Mouse (Mus musculus): ENCODE measurements around the gene Kmt2c. TPM values are rescaled to one million over a fixed set of nuclear protein-coding genes. Genes with fewer than 3 reads are reported as not detected.

The Kmt2c gene
- polyA plus RNA-seq, 1 experiment: 28.5 TPM

DNA sequence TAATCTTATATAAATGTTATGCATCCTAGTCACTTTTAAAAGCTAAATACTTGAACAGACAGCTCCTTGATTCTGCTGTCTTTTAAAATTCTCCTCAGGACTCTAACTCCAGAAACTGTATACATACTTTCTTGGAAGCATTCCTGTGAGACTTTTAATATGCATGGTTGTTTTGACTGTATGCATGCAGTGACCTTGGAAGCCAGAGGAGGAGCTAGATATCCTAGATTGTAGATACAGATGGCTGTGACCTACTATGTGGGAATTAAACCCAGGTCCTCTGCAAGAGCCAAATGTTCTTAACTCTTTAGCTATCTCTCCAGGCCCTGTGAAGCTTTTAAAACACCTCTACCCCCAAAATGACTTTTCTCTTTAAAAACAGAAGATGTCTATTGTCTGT is 83.2 kb downstream of the Kmt2c start:
- no peak overlapping the region for H3K27ac ChIP-seq (ENCODE audit: control insufficient read depth, insufficient read depth, low read depth, low read length, poor library complexity)
- H3K4me1 ChIP-seq (ENCODE audit: control insufficient read depth, insufficient read depth, low read length): no peaks in the 10 kb centered on the region
- no peak overlapping the region for H3K4me3 ChIP-seq (replicated peaks; ENCODE audit: control insufficient read depth, low read depth, low read length)
- TF ChIP-seq POLR2A (IDR thresholded peaks at IDR 0.05; ENCODE audit: borderline replicate concordance, control insufficient read depth, low read depth, low read length) (no peak), CTCF (IDR thresholded peaks at IDR 0.05; ENCODE audit: control insufficient read depth, insufficient read depth, low read length) (no peak)

DNA sequence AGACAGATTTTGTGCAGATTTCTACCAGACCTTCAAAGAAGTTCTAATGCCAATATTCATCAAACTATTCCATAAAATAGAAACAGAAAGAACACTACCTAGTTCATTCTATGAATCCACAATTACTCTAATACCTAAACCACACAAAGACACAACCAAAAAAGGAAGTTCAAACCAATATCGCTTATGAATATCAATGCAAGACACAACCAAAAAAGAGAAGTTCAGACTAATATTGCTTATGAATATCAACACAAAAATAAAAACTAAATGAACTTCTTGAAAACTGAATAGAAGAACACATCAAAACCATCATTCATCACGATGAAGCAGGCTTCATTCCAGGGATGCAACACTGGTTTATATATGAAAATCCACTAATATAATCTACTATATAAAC is 101.9 kb downstream of the Kmt2c start:
- Histone ChIP-seq H3K4me1 (ENCODE audit: control insufficient read depth, insufficient read depth, low read length) (no peaks in the 10 kb centered on the region), H3K27ac (ENCODE audit: control insufficient read depth, insufficient read depth, low read depth, low read length, poor library complexity) (no peak overlapping the region), H3K4me3 (replicated peaks; ENCODE audit: control insufficient read depth, low read depth, low read length) (no peak overlapping the region)
- no peak for TF ChIP-seq CTCF (IDR thresholded peaks at IDR 0.05; ENCODE audit: control insufficient read depth, insufficient read depth, low read length)
- no peak for TF ChIP-seq POLR2A (IDR thresholded peaks at IDR 0.05; ENCODE audit: borderline replicate concordance, control insufficient read depth, low read depth, low read length)
- whole genome bisulfite sequencing: 70% methylated on average over 2 of the region's 2 CpGs

DNA sequence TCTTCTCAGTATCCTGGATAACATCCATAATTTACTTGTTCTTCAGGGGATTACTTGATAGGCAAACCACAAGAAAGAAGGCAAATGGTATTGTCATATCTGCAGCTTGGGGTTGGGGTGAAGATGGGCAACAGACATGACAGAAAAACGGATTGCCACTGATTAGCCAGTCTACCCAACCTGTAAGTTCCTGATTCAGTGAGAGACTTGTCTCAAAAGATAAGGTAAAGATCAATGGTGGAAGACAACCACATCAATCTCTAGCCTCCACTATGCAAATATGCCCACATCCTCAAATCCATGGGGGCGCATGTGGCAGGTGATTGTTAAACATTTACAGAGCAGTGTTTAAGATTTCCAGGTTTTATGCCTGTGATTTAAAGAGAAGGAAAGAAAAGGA is 105.9 kb downstream of the Kmt2c start:
- Histone ChIP-seq H3K4me1 (ENCODE audit: control insufficient read depth, insufficient read depth, low read length) (no peaks in the 10 kb centered on the region), H3K27ac (ENCODE audit: control insufficient read depth, insufficient read depth, low read depth, low read length, poor library complexity) (no peak overlapping the region), H3K4me3 (replicated peaks; ENCODE audit: control insufficient read depth, low read depth, low read length) (no peak overlapping the region)
- TF ChIP-seq CTCF (IDR thresholded peaks at IDR 0.05; ENCODE audit: control insufficient read depth, insufficient read depth, low read length) (no peak), POLR2A (IDR thresholded peaks at IDR 0.05; ENCODE audit: borderline replicate concordance, control insufficient read depth, low read depth, low read length) (no peak)
- WGBS: 70% methylated on average over 2 of the region's 2 CpGs

DNA sequence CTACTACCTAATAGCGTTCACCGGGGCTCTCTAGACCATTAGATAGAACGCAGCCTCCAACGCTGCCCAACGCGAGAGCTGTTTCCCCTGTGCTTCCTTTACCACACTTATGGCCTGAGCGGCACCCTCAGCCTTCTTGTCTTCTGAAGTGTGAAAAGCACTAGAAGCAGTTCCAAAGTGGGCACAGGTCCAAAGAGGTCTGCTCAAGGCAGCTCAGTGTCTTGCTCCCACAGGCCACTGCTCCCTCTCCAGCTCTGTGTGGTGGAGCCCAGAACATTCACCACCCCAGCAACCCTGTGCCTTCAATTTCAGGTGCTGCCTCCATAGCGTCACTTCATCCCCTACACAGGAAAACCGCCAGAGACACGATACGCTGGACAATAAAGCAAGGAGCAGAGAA is 115.0 kb downstream of the Kmt2c start:
- WGBS: 95% methylated on average over 11 of the region's 11 CpGs
- H3K4me1 ChIP-seq (ENCODE audit: control insufficient read depth, insufficient read depth, low read length): no peaks in the 10 kb centered on the region
- no peak for TF ChIP-seq POLR2A (IDR thresholded peaks at IDR 0.05; ENCODE audit: borderline replicate concordance, control insufficient read depth, low read depth, low read length)
- TF ChIP-seq CTCF (IDR thresholded peaks at IDR 0.05; ENCODE audit: control insufficient read depth, insufficient read depth, low read length): no peak
- no peak overlapping the region for H3K4me3 ChIP-seq (replicated peaks; ENCODE audit: control insufficient read depth, low read depth, low read length)
- no peak overlapping the region for H3K27ac ChIP-seq (ENCODE audit: control insufficient read depth, insufficient read depth, low read depth, low read length, poor library complexity)

DNA sequence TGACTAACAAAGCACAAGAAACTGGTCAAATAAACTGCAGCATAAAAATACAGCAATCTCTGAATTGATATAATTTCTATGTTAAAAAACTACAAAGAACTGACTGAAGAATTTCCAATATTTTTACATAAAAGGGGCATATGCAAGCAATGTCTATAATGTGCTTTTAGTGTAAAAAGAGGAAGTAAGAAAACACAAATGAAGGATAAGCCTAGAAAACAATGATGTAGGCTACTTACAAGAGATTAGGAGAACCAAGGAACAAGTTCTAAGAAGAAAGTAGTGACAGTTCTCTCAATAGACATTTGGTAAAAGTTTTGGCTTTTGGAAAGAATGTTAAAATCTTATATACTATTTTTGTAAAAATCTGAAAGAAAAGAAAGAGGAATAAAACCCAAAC is 119.4 kb downstream of the Kmt2c start:
- Histone ChIP-seq H3K4me3 (replicated peaks; ENCODE audit: control insufficient read depth, low read depth, low read length) (no peak overlapping the region), H3K4me1 (ENCODE audit: control insufficient read depth, insufficient read depth, low read length) (no peaks in the 10 kb centered on the region), H3K27ac (ENCODE audit: control insufficient read depth, insufficient read depth, low read depth, low read length, poor library complexity) (no peak overlapping the region)
- no peak for TF ChIP-seq POLR2A (IDR thresholded peaks at IDR 0.05; ENCODE audit: borderline replicate concordance, control insufficient read depth, low read depth, low read length)
- TF ChIP-seq CTCF (IDR thresholded peaks at IDR 0.05; ENCODE audit: control insufficient read depth, insufficient read depth, low read length): no peak

DNA sequence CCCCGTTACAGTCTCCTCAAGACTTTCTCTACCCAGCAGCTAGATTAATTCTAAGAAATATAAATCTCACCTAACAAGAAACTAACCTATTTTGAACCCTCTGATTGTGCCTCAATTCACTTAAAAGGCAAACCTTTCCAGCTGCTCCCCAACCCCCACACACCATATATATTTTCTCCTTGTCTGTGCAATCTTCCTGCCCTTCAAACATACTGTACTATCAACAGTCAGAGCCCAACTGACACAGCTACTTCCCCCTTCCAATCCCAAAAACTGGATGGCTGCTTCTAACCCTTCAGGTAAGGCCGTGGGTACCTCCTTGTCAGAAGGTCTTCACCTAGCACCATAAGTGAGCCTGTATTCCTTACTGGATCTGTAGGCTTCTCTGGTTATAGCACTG is 130.2 kb downstream of the Kmt2c start:
- Histone ChIP-seq H3K4me1 (ENCODE audit: control insufficient read depth, insufficient read depth, low read length) (no peaks in the 10 kb centered on the region), H3K27ac (ENCODE audit: control insufficient read depth, insufficient read depth, low read depth, low read length, poor library complexity) (no peak overlapping the region), H3K4me3 (replicated peaks; ENCODE audit: control insufficient read depth, low read depth, low read length) (no peak overlapping the region)
- TF ChIP-seq POLR2A (IDR thresholded peaks at IDR 0.05; ENCODE audit: borderline replicate concordance, control insufficient read depth, low read depth, low read length) (no peak), CTCF (IDR thresholded peaks at IDR 0.05; ENCODE audit: control insufficient read depth, insufficient read depth, low read length) (no peak)
- 85% methylated on average over 2 of the region's 2 CpGs for WGBS

DNA sequence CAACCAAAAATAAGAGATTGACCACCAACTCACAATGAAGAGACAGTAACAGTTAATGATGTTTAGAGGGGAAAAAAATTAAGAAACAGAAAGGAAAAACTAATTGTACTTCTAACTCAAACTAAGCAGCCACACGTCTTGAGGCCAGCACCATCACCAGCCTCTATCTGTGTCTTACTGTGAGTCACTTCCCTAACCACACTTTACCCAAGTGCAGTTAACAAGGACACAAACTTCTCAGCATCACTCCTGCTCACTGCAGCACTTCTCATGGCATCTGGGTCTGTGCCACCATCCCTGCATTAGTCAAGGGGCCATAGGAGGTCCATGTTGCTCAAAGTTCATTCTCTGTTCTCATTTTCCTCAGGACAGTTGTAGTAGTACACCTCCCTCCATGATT is 131.5 kb downstream of the Kmt2c start:
- Histone ChIP-seq H3K4me1 (ENCODE audit: control insufficient read depth, insufficient read depth, low read length) (no peaks in the 10 kb centered on the region), H3K4me3 (replicated peaks; ENCODE audit: control insufficient read depth, low read depth, low read length) (no peak overlapping the region), H3K27ac (ENCODE audit: control insufficient read depth, insufficient read depth, low read depth, low read length, poor library complexity) (no peak overlapping the region)
- no peak for TF ChIP-seq CTCF (IDR thresholded peaks at IDR 0.05; ENCODE audit: control insufficient read depth, insufficient read depth, low read length)
- no peak for TF ChIP-seq POLR2A (IDR thresholded peaks at IDR 0.05; ENCODE audit: borderline replicate concordance, control insufficient read depth, low read depth, low read length)
- 65% methylated on average over 1 of the region's 1 CpGs for WGBS

DNA sequence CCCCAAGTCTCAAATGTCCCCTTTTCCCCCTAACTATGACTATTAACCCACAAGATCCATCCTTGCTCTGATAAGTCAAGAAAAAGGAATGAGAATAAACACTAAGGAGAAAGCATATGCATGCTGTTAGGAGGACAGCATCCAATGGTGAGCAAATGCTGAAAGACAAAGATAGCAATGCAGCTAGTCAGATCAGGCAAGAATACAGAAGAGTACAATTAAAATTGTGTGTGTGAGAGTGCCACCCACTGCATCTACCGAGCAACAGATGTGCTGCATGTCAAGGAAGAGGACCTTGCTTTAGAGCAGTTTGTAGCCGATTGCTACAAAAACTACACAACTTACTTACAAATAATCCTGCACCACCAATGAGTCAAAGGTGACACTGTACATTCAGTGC is 145.1 kb downstream of the Kmt2c start:
- no peak for TF ChIP-seq CTCF (IDR thresholded peaks at IDR 0.05; ENCODE audit: control insufficient read depth, insufficient read depth, low read length)
- TF ChIP-seq POLR2A (IDR thresholded peaks at IDR 0.05; ENCODE audit: borderline replicate concordance, control insufficient read depth, low read depth, low read length): no peak
- WGBS: 95% methylated on average over 2 of the region's 2 CpGs
- H3K4me1 ChIP-seq (ENCODE audit: control insufficient read depth, insufficient read depth, low read length): no peaks in the 10 kb centered on the region

DNA sequence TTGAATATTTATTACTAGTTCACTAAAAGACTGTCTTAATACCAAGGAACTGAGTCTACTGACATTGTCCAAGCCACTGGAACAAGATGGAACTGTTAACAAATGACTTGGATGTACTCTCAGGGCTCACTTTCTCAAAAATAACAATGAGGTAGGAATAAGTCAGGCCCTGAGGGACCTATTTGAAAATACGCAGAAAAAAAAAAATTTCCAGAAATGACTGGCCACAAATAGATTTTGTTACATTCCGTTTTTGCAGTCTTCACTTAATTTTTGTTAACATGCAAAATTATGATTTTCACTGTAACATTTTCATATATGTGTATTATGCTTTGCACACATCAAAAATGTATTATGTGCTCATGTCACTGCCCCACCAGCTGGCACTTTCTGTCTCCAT is 167.3 kb downstream of the Kmt2c start:
- no peak overlapping the region for H3K27ac ChIP-seq (ENCODE audit: control insufficient read depth, insufficient read depth, low read depth, low read length, poor library complexity)
- no peak overlapping the region for H3K4me3 ChIP-seq (replicated peaks; ENCODE audit: control insufficient read depth, low read depth, low read length)
- no peak for TF ChIP-seq CTCF (IDR thresholded peaks at IDR 0.05; ENCODE audit: control insufficient read depth, insufficient read depth, low read length)
- TF ChIP-seq POLR2A (IDR thresholded peaks at IDR 0.05; ENCODE audit: borderline replicate concordance, control insufficient read depth, low read depth, low read length): no peak
- no peaks in the 10 kb centered on the region for H3K4me1 ChIP-seq (ENCODE audit: control insufficient read depth, insufficient read depth, low read length)
- 83% methylated on average over 2 of the region's 2 CpGs for whole genome bisulfite sequencing

More for the DNA sequence above, 145.1 kb downstream of the Kmt2c start:
- Histone ChIP-seq H3K27ac (ENCODE audit: control insufficient read depth, insufficient read depth, low read depth, low read length, poor library complexity) (no peak overlapping the region), H3K4me3 (replicated peaks; ENCODE audit: control insufficient read depth, low read depth, low read length) (no peak overlapping the region)
